Mouse (Mus musculus): ENCODE results near the gene Rbm18.
"Not testable (repeated sequence)": the region's sequence is repeated elsewhere in the genome, so short reads cannot be mapped to it uniquely, and the experiment has no call there.

Rbm18 gene

DNA sequence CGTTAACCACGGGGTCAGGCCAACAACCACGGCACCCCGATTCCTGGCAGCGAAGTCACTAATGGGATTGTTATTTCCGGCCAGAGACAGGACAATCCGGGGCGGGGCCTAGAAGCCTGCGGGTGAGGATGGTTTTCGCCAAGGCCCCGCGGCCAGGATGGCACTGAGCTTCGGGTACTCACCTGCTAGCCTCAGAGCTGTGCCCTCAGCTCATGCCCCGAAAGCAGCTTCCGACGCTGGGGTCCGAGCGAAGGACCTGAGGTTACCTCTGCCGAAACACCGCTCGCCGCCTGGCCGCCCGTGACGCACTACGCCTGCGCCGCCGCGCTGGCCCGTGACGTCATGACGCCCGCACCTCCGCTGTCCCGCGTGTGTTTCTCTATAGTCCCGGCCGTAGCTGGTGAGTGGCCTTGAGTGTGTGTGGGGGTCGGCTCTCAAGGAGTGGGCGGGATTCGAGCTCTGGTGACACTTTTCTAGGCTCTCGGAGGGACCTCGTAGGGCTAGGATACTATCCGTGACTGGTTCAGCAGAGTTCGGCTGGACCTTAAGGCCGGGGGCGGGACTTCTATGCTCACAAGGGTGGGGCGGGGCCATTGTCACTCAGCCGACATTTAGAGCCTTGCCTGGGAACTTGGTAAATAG, at the start of gene Rbm18, which contains the start of gene Mrrf:
Gene Rbm18, minus strand, starts transcription at position 474 of the 642 bp plus-strand sequence.
Gene Mrrf, plus strand, starts transcription at position 90 of the 642 bp plus-strand sequence.
- peak; percentile 95 for DNase-seq (ENCODE audit: low read depth, low spot score)

DNA sequence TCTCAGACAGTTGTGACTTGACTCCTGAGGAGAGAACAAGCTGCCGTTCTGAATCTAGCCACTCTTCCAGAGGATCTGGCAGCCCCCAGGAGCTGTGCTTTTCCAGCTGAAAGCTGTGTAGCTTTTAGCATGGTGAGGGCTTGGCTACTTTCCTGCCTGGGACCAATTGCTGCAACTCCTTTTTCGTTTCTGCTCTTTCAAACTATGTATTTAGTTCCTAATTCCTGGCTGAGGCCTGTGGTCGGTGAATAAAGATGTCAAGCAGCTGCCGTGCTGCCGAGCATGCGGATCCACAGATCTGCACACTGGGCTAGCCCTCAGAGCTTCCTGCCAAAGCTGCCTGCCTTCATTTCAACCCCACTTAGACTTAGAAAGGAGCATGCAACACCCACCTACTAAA, 48.3 kb upstream of the Rbm18 start:
- DNase-seq (ENCODE audit: low read depth, low spot score) = no peak

DNA sequence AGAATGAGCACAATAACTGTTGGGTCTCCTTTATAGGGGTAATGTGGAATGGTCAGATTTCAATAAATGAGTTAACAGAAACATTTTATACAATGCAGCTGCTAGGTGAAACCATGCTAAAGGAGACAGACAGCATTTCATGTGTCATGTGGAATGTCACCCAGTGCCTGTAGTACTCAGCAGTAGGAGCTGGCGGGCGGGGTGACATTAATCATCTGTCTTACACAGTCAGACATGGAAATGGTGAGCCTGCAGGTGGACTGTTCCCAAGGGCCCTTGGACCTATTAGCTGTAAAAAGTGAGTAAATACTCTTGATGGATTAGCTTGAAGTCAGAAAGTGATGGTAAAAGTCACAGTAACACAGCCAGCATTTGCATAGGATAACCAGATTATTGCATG, 47.6 kb upstream of the Rbm18 start:
- DNase-seq (ENCODE audit: low read depth, low spot score) = no peak

DNA sequence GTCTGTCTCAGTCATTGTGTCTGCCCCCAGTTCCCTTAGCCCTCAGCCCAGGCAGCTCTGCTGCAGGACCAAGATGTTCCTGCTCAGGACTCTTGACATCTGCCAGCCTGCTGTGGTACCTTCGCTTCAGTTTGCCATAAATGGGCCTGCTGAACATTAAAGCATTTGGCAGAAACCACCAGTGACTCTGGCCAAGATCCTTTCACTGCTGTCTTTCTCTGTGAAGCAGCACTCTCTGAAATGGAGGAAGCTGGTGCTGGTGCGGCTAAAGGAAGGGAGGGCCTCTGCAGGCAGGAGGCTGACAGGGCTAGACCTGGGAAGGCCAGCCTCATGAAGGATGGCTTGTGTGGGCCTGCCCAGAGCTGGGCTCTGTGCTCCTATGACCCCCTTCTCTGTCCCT, 46.7 kb upstream of the Rbm18 start:
- no peak for DNase-seq (ENCODE audit: low read depth, low spot score)

- not testable (repeated sequence) for DNase-seq (ENCODE audit: low read depth, low spot score)
These were observed 45.2 kb upstream of the Rbm18 start for GRCm38 (mm10) chr2:36181587-36182368.

GRCm38 (mm10) chr2:36179487-36179886, 42.9 kb upstream of the Rbm18 start:
- peak; percentile 54 for DNase-seq (ENCODE audit: low read depth, low spot score)

DNA sequence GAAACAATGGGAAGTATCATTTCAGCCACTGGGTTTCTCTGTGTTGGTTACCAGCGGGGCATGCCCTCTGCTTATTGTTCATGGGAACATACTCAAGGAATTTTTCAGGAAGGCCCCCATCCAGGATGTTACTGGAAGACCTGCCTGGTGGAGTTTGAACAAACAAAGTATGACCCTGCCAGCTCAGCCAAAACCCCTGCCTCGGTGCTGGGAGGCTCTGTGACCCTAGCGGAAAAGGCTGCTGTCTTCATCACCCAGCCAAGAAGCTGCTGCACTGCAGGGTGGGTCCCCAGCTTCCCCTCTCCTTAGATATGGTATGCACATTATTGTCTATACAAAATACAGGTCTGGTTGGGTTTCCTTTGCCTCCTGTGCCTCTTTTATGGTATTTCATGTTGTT, 36.0 kb upstream of the Rbm18 start:
- no peak for DNase-seq (ENCODE audit: low read depth, low spot score)

- no peak for DNase-seq (ENCODE audit: low read depth, low spot score)
These were observed 35.6 kb upstream of the Rbm18 start for GRCm38 (mm10) chr2:36172136-36172535.

DNA sequence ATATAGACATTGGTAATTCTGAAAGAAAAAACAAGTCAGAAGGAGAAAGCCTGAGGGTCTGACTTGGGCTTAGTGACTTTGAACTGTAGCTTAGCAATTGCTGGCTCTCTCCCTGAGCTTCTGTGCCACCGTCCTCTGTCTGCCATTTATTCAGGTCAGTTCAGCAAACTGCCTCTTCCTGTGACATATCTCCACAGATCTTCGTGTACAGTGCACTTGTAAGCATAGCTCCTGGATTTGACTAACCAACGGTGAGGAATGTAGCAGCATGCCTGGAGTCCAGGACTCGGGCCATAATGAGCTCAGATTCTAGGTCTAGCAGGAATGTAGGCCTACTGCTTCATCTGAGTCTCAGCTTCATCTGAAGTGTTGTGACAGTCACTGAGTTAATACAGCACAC, 32.6 kb upstream of the Rbm18 start:
- DNase-seq (ENCODE audit: low read depth, low spot score) = no peak

DNA sequence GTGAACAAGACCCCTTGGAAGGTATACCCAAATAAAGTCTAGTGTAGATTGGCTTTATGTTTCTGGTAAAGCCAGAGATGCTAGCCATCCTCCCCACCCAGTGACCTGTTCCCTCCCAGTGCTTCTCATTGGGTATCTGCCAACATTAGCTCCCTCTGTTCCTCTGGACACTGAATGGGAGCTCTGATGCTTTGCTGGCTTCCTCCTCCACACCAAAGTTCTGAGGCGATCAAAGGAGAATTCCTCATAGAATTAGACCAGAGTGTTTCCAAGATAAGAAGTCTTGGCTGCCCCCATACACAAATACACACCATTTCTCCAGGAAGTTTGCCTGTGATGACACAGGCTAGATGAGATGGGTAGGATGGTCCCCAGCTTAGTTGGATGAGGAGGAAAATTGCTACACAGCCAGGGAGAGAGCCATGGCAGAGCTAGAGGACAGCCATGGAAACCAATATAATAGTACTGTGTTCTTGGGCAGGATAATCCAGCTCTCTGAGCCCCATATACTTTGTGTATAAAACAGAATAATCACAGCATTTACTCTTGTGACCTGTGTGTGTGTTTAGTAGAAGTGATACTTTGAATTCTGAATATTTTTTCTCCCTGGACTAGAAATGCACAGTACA, 31.5 kb upstream of the Rbm18 start:
- no peak for DNase-seq (ENCODE audit: low read depth, low spot score)

DNA sequence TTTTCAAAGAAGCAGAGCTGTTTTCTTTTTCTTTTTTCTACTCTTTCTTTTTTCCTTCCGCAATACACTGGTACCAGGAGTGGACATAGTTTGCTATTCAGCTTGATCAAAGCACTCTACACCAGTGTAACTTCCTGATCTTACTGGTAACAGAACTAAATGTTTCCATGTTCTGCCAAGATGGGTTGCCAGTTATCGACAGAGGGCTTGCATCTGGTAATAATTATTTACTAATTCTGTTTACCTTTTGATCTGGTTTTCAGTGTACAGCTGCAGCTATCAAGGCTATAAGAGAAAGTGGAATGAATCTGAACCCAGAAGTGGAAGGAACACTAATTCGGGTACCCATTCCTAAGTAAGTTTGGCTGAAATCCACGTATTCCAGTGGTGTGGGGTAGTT, 22.8 kb upstream of the Rbm18 start:
- DNase-seq (ENCODE audit: low read depth, low spot score) = no peak

GRCm38 (mm10) chr2:36157461-36157860, 20.9 kb upstream of the Rbm18 start:
- DNase-seq (ENCODE audit: low read depth, low spot score) = no peak

DNA sequence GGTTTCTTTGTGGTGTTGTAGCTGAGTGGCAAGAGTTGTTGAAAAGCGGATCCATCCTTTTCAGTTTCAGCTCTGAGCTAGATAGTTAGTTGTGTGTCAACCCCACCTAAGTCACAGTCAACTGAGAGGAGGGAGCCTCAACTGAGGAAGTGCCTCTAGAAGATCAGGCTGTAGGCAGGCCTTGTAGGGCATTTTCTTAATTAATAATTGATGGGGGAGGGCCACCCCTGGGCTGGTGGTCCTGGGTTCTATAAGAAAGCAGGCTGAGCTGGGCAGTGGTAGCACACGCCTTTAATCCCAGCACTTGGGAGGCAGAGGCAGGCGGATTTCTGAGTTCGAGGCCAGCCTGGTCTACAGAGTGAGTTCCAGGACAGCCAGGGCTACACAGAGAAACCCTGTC, 15.8 kb upstream of the Rbm18 start:
- not testable (repeated sequence) for DNase-seq (ENCODE audit: low read depth, low spot score)

- no peak for DNase-seq (ENCODE audit: low read depth, low spot score)
These were observed 12.3 kb upstream of the Rbm18 start for GRCm38 (mm10) chr2:36148876-36149365.

- no peak for DNase-seq (ENCODE audit: low read depth, low spot score)
These were observed 2.5 kb upstream of the Rbm18 start for GRCm38 (mm10) chr2:36139096-36139495.

GRCm38 (mm10) chr2:36135887-36136286, 686 bp downstream of the Rbm18 start:
- no peak for DNase-seq (ENCODE audit: low read depth, low spot score)

GRCm38 (mm10) chr2:36129051-36129450, 7.5 kb downstream of the Rbm18 start:
- no peak for DNase-seq (ENCODE audit: low read depth, low spot score)

DNA sequence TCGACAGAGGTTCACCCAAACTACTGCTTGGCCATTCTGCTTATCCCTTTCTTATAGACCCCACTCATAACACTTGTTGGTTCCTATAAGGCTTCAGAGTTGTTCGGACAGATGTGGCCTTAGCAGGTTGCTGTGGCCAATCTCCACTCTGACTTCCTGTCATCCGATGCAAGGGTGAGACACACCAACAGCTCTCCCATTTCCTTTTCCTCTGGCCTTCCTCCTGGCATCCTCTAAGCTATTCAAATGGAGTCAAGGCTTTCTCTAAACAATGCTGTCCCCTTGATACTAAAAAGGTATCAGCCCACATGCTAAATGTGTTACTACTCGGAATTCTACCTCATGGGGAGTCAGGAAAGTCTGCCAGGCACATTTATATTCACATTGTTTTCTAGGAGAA, 8.6 kb downstream of the Rbm18 start:
- DNase-seq (ENCODE audit: low read depth, low spot score) = no peak

- DNase-seq (ENCODE audit: low read depth, low spot score) = no peak
These were observed 9.7 kb downstream of the Rbm18 start for GRCm38 (mm10) chr2:36126795-36127429.

DNA sequence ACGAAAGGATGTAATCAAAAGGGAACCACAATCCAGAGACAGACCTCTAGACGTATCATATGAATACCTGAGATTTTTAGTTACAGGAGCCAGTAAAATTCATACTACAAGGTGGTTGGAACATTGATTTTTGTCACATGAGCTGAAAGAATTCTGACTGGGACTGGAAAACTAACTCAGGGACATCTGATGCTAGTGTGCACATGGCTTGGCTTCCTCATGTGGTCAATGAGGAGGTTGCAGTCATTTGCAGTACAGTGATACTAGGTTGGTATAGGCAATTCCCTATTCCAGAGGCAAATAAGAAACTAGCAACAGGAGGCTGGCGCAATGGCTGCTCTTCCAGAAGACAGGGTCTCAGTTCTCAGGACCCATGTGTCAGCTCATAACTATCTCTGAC, 23.9 kb downstream of the Rbm18 start:
- no peak for DNase-seq (ENCODE audit: low read depth, low spot score)

DNA sequence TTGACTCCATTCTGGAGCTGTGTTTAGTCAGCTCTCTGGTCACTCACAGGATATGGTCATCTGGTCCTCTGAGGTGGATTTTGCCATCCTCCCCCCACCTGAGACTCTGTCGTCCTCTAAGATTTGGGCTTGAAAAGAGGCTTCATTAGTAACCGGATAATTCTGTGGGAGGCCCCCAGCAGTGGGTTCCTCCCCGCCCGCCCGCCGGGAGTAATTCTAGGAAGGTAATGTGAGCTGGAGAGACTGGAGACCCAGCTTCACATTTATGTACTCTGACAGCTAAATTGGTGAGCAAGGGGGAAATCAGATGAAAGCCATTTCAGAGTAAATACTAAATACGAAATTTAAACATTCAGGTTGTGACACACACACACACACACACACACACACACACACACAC, 28.0 kb downstream of the Rbm18 start:
- DNase-seq (ENCODE audit: low read depth, low spot score) = no peak
